Mouse (Mus musculus) stomach, embryonic 14.5 days (tissue): Measurements from ENCODE around the gene Prdm16. TPM values are rescaled to one million over a fixed set of nuclear protein-coding genes. Genes with fewer than 3 reads are reported as not detected.
A peak's percentile ranks its signal among the peaks of the same experiment; 100 is the strongest.

Source experiments
- ATAC-seq: fragments of 200-750 bp; cut with Nextera tagmentation; 2 replicates; pipeline ENCODE4 v1.8.0; 2017; ENCODE audit warnings: low read depth, moderate TSS enrichment; ENCODE audit not compliant: insufficient number of reproducible peaks, insufficient read depth, low FRiP score
- H3K27ac ChIP-seq: fragments of 300-500 bp; sonication (generic); 2 replicates; pipeline ENCODE4 v1.5.1; 2014; ENCODE audit warnings: mild to moderate bottlenecking, low read length, moderate library complexity, mixed read lengths
- H3K27me3 ChIP-seq: fragments of 300-500 bp; sonication (generic); 2 replicates; pipeline ENCODE4 v1.6.1; 2014; ENCODE audit warnings: low read length, control low read depth, mixed read lengths; ENCODE audit not compliant: control insufficient read depth, insufficient read depth
- H3K36me3 ChIP-seq: fragments of 300-500 bp; sonication (generic); 2 replicates; pipeline ENCODE4 v1.6.1; 2014; ENCODE audit warnings: mild to moderate bottlenecking, control low read depth, low read length, moderate library complexity, mixed read lengths; ENCODE audit not compliant: control insufficient read depth, insufficient read depth
- H3K4me1 ChIP-seq: fragments of 300-500 bp; sonication (generic); 2 replicates; pipeline ENCODE4 v1.6.1; 2014; ENCODE audit warnings: low read length, control low read depth, mixed read lengths; ENCODE audit not compliant: control insufficient read depth, insufficient read depth
- H3K4me2 ChIP-seq: fragments of 300-500 bp; sonication (generic); replicated peaks from 2 replicates; pipeline ENCODE4 v1.6.1; 2014; ENCODE audit warnings: low read depth, low read length, control low read depth
- H3K4me3 ChIP-seq: fragments of 300-500 bp; sonication (generic); 2 replicates; pipeline ENCODE4 v1.5.1; 2014; ENCODE audit warnings: low read depth, low read length, control low read depth
- H3K9ac ChIP-seq: fragments of 300-500 bp; sonication (generic); replicated peaks from 2 replicates; pipeline ENCODE4 v1.6.1; 2014; ENCODE audit warnings: low read depth, mild to moderate bottlenecking, control low read depth, low read length, moderate library complexity, mixed read lengths
- H3K9me3 ChIP-seq: fragments of 300-500 bp; sonication (generic); 2 replicates; pipeline ENCODE4 v1.6.1; 2016; ENCODE audit warnings: low read depth, low read length, control low read depth; ENCODE audit not compliant: control insufficient read depth
- WGBS: fragments of 180-500 bp; shearing (Covaris S2); extraction: QIAGEN DNeasy Blood & Tissue Kit; methylation state at CpG from one replicate; pipeline ENCODE4 v1.1.7; 2014; 5-methylcytosine and 5-hydroxymethylcytosine counted together
- polyA plus RNA-seq: library from polyadenylated mRNA; unstranded; fragments of >200 nt; fragmentation: Nextera tagmentation; extraction: Ambion mirVana; gene quantifications from 2 replicates; pipeline ENCODE4 v1.2.1, GENCODE M21; 2014

The Prdm16 gene
- polyA plus RNA-seq, 1 experiment from 2014 or later, result 18.4 TPM

DNA sequence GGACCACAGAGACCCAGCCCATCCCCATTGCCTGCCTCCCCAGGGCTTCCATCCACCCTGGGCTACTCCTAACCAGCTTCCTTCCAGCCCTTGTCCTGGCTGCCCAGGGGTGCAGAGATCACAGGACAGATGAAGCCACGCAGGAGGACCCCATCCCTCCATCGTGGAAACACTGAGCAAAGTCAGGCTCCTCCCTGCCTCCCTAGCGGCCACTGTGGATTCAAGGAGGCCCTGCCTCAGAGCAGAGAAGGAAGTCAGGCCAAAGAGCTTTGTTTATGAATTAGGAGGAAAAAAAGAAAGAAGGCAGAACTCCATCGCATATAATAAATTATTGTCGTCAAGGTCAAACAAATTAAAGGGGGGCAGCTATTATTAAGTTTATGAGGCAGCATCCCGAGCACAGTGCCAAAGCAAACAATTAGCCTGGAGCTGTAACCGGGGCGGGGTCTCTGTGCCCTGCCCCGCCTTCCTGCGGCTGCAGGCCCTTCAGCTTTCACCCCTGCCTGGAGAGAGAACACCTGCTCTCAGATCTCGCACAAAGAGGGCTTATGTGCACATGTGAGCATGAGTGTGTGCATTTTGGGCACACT lies 288.4 kb downstream of the Prdm16 start:
- no peaks in the 10 kb centered on the region for H3K27me3 ChIP-seq
- H3K9ac ChIP-seq, result no peak overlapping the region
- 9% methylated on average over 11 of the region's 11 CpGs for WGBS
- H3K4me1 ChIP-seq, result peaks cover 20% of the 10 kb centered on the region
- H3K27ac ChIP-seq, result peak overlapping the region; percentile 33; the same call in 1 of the 2 replicates
- H3K36me3 ChIP-seq, result no peaks in the 10 kb centered on the region
- no peak overlapping the region for H3K4me2 ChIP-seq
- peak; percentile 79 for ATAC-seq
- H3K4me3 ChIP-seq, result no peak overlapping the region
- no peaks in the 10 kb centered on the region for H3K9me3 ChIP-seq

GRCm38 (mm10) chr4:154346731-154347522 lies 289.7 kb downstream of the Prdm16 start:
- ATAC-seq, result no peak
- H3K9ac ChIP-seq, result no peak overlapping the region
- no peaks in the 10 kb centered on the region for H3K36me3 ChIP-seq
- H3K27me3 ChIP-seq, result no peaks in the 10 kb centered on the region
- peaks cover 18% of the 10 kb centered on the region for H3K4me1 ChIP-seq
- no peaks in the 10 kb centered on the region for H3K9me3 ChIP-seq
- no peak overlapping the region for H3K4me3 ChIP-seq
- 29% methylated on average over 19 of the region's 19 CpGs for WGBS
- H3K4me2 ChIP-seq, result no peak overlapping the region
- H3K27ac ChIP-seq, result peak overlapping the region; percentile 27; the same call in 1 of the 2 replicates

GRCm38 (mm10) chr4:154336650-154337049 lies 300.0 kb downstream of the Prdm16 start:
- Histone ChIP-seq H3K9ac (no peak overlapping the region), H3K4me3 (no peak overlapping the region), H3K27ac (peak overlapping the region; percentile 52; the same call in 1 of the 2 replicates), H3K36me3 (no peaks in the 10 kb centered on the region), H3K4me2 (no peak overlapping the region), H3K9me3 (no peaks in the 10 kb centered on the region), H3K4me1 (peaks cover 18% of the 10 kb centered on the region; the same call in 1 of the 2 replicates), H3K27me3 (no peaks in the 10 kb centered on the region)
- 24% methylated on average over 10 of the region's 10 CpGs for WGBS
- ATAC-seq, result 0 out of 2 replicates have a peak, but pooled peaks have one; percentile 23

DNA sequence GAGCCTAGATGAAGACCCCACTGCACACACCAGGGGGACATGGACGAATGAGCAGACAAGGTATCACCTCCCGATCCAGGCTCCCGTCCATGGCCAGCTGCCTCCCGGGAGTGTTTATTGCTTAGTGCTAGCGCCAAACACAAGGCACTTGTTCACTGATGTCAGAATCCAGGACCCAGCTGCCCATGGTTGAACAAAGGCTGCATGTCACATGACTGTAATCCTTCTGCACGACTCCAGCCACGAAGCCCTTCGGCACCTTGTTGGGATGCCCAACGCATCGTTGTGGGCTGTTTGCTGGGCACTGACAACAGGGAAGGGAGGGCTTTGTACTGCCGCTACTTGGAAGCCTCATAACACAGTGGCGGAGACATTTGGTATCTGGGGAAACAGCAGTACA lies 300.9 kb downstream of the Prdm16 start, which contains the start of gene B230104I21Rik:
B230104I21Rik (plus strand) TSS at position 367 of the 400 bp plus-strand sequence.
- 73% methylated on average over 12 of the region's 12 CpGs for WGBS
- no peak for ATAC-seq
- no peaks in the 10 kb centered on the region for H3K36me3 ChIP-seq
- peak within 1 kb of the TSS; percentile 52; the same call in 1 of the 2 replicates for H3K27ac ChIP-seq
- H3K9me3 ChIP-seq, result no peaks in the 10 kb centered on the region
- no peaks in the 10 kb centered on the region for H3K27me3 ChIP-seq
- H3K4me2 ChIP-seq, result peak within 1 kb of the TSS; percentile 26
- H3K4me3 ChIP-seq, result peak within 1 kb of the TSS; percentile 11; the same call in 1 of the 2 replicates
- no peak within 1 kb of the TSS; the same call in 1 of the 2 replicates for H3K9ac ChIP-seq
- H3K4me1 ChIP-seq, result peaks cover 22% of the 10 kb centered on the region; the same call in 1 of the 2 replicates

- peak overlapping the region; percentile 26 for H3K4me2 ChIP-seq
- ATAC-seq, result peak; percentile 11; the same call in 1 of the 2 replicates
- H3K36me3 ChIP-seq, result no peaks in the 10 kb centered on the region
- peak overlapping the region; percentile 18; the same call in 1 of the 2 replicates for H3K9ac ChIP-seq
- H3K4me3 ChIP-seq, result peak overlapping the region; percentile 11; the same call in 1 of the 2 replicates
- no peak overlapping the region; the same call in 1 of the 2 replicates for H3K27ac ChIP-seq
- peaks cover 22% of the 10 kb centered on the region; the same call in 1 of the 2 replicates for H3K4me1 ChIP-seq
- no peaks in the 10 kb centered on the region for H3K27me3 ChIP-seq
- WGBS, result 56% methylated on average over 48 of the region's 48 CpGs
- no peaks in the 10 kb centered on the region for H3K9me3 ChIP-seq
Measured at GRCm38 (mm10) chr4:154334699-154335402, 301.8 kb downstream of the Prdm16 start.

DNA sequence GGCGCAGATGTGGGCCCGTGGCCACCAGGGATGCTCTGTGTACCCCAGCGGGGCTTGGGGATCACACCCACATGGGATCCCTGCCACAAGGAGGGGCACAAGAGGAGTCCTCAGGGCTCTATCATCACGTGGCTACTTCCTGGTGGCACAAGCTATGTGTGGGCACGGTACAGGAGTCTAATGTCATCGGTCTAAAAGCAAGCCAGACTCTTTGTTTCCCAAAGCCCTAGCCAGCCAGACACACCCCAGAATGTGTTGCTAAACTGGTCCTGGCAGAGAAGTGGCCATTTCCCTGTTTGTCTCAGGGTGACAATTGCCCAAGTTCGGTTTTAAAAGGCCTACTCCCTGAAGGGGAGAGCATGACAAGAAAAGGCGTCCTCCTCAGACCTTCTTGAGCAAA lies 303.4 kb downstream of the Prdm16 start:
- H3K27me3 ChIP-seq, result no peaks in the 10 kb centered on the region
- no peak for ATAC-seq
- H3K9ac ChIP-seq, result no peak overlapping the region
- WGBS, result 67% methylated on average over 8 of the region's 8 CpGs
- H3K36me3 ChIP-seq, result no peaks in the 10 kb centered on the region
- no peak overlapping the region for H3K4me2 ChIP-seq
- no peak overlapping the region for H3K4me3 ChIP-seq
- H3K4me1 ChIP-seq, result peaks cover 22% of the 10 kb centered on the region; the same call in 1 of the 2 replicates
- no peak overlapping the region for H3K27ac ChIP-seq
- no peaks in the 10 kb centered on the region for H3K9me3 ChIP-seq

DNA sequence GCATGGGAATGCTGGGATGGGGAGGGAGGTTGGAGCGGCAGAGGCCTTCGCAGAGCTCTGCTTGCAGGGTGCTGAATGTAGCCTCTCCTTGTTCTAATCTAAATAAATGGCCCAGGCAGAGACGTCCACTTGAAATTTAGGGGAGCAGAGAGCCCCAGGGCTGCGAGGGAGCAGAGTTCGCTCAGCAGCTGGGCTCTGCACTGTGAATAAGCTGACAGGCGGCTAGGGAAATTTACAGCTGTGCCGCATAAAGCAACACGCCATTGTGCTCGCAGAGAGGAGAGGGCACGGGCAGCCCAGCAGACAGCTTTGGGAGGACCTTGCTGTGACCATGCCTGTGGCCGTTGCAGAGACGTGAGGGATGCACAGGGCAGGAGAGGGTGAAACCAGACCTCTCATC lies 305.4 kb downstream of the Prdm16 start:
- Histone ChIP-seq H3K27ac (no peak overlapping the region), H3K4me3 (no peak overlapping the region), H3K27me3 (no peaks in the 10 kb centered on the region), H3K36me3 (no peaks in the 10 kb centered on the region; the same call in 1 of the 2 replicates), H3K4me2 (no peak overlapping the region), H3K9me3 (no peaks in the 10 kb centered on the region), H3K4me1 (peaks cover 15% of the 10 kb centered on the region; the same call in 1 of the 2 replicates), H3K9ac (no peak overlapping the region)
- 38% methylated on average over 12 of the region's 12 CpGs for WGBS
- no peak for ATAC-seq

- Histone ChIP-seq H3K27ac (no peak overlapping the region), H3K36me3 (no peaks in the 10 kb centered on the region; the same call in 1 of the 2 replicates), H3K27me3 (no peaks in the 10 kb centered on the region), H3K9ac (no peak overlapping the region), H3K4me3 (no peak overlapping the region), H3K4me2 (no peak overlapping the region), H3K4me1 (peaks cover 15% of the 10 kb centered on the region; the same call in 1 of the 2 replicates), H3K9me3 (no peaks in the 10 kb centered on the region)
- 91% methylated on average over 7 of the region's 7 CpGs for WGBS
- ATAC-seq, result no peak
Measured at GRCm38 (mm10) chr4:154330001-154330400, 306.7 kb downstream of the Prdm16 start.
